Mouse (Mus musculus) liver, adult 2 months (tissue): ENCODE measurements at regions not wholly inside any gene's neighbourhood (a gene's known extent, or its start where the extent isn't known, plus 50 kb on each side); places are given as distances from the start of the nearest gene placed in this dataset.

ENCODE experiments used
- DNase-seq: peaks from one replicate; pipeline ENCODE4 v3.0.0-alpha.2; 2011; ENCODE audit warnings: low read depth, low spot score; ENCODE audit errors: extremely low read depth
- H3K27ac ChIP-seq: fragments of 200-500 bp; replicated peaks from 2 replicates; pipeline ENCODE4 v1.5.1; 2012; ENCODE audit warnings: low read depth, mild to moderate bottlenecking, control low read depth, inconsistent platforms, low read length; ENCODE audit not compliant: insufficient read depth
- H3K27me3 ChIP-seq: fragments of 200-500 bp; 2 replicates; pipeline ENCODE4 v1.6.1; 2012; ENCODE audit warnings: mild to moderate bottlenecking, moderate library complexity, low read length, inconsistent platforms; ENCODE audit not compliant: control insufficient read depth, insufficient read depth
- H3K36me3 ChIP-seq: fragments of 200-500 bp; 2 replicates; pipeline ENCODE4 v1.6.1; 2012; ENCODE audit warnings: low read length, inconsistent platforms; ENCODE audit not compliant: control insufficient read depth, insufficient read depth
- H3K4me1 ChIP-seq: fragments of 200-500 bp; 2 replicates; pipeline ENCODE4 v1.6.1; 2011; ENCODE audit warnings: low read length; ENCODE audit not compliant: control insufficient read depth, insufficient read depth
- H3K4me3 ChIP-seq: fragments of 200-500 bp; 2 replicates; pipeline ENCODE4 v1.5.1; 2011; ENCODE audit warnings: low read depth, mild to moderate bottlenecking, control low read depth, low read length, moderate library complexity; ENCODE audit not compliant: insufficient read depth
- H3K79me2 ChIP-seq: fragments of 200-500 bp; 2 replicates; pipeline ENCODE4 v1.6.1; 2012; ENCODE audit warnings: inconsistent platforms, mild to moderate bottlenecking, low read length, moderate library complexity; ENCODE audit not compliant: control insufficient read depth, insufficient read depth
- H3K9ac ChIP-seq: fragments of 200-500 bp; 2 replicates; pipeline ENCODE4 v1.6.1; 2012; ENCODE audit warnings: low read depth, mild to moderate bottlenecking, control low read depth, inconsistent platforms, low read length
- CTCF ChIP-seq: fragments of 200-500 bp; IDR thresholded peaks from 2 replicates; pipeline ENCODE4 v1.5.1; 2011; ENCODE audit warnings: low read depth, low read length, control low read depth
- POLR2A ChIP-seq: fragments of 200-500 bp; IDR thresholded peaks from 2 replicates; pipeline ENCODE4 v1.6.1; 2011; ENCODE audit warnings: low read length, control low read depth; ENCODE audit not compliant: insufficient read depth; ENCODE audit errors: extremely low read depth
- WGBS: fragments of 180-500 bp; shearing (Covaris S2); methylation state at CpG from one replicate; pipeline ENCODE4 v1.1.7; 2018; 5-methylcytosine and 5-hydroxymethylcytosine counted together

- no peak for DNase-seq
- H3K27me3 ChIP-seq = no peaks in the 10 kb centered on the region
- H3K27ac ChIP-seq = no peak overlapping the region
- no peak overlapping the region for H3K4me3 ChIP-seq
- no peaks in the 10 kb centered on the region for H3K79me2 ChIP-seq
- H3K36me3 ChIP-seq = no peaks in the 10 kb centered on the region
- 84% methylated on average over 8 of the region's 8 CpGs for WGBS
- no peak overlapping the region for H3K9ac ChIP-seq
- no peaks in the 10 kb centered on the region for H3K4me1 ChIP-seq
- TF ChIP-seq POLR2A = no peak
- TF ChIP-seq CTCF = no peak
Observed at GRCm38 (mm10) chr10:67417529-67417928, 117.7 kb upstream of the Egr2 start.

- Histone ChIP-seq H3K4me3 (no peak overlapping the region), H3K27ac (no peak overlapping the region), H3K79me2 (no peaks in the 10 kb centered on the region), H3K27me3 (no peaks in the 10 kb centered on the region), H3K4me1 (no peaks in the 10 kb centered on the region), H3K9ac (no peak overlapping the region), H3K36me3 (no peaks in the 10 kb centered on the region)
- DNase-seq = no peak
- TF ChIP-seq CTCF (no peak), POLR2A (no peak)
- WGBS = 79% methylated on average over 5 of the region's 5 CpGs
Observed at GRCm38 (mm10) chr10:67420761-67421160, 114.5 kb upstream of the Egr2 start.

GRCm38 (mm10) chr10:67425407-67425806, 109.9 kb upstream of the Egr2 start:
- WGBS = 96% methylated on average over 6 of the region's 6 CpGs
- Histone ChIP-seq H3K36me3 (no peaks in the 10 kb centered on the region), H3K4me3 (no peak overlapping the region), H3K79me2 (no peaks in the 10 kb centered on the region), H3K9ac (no peak overlapping the region), H3K27me3 (no peaks in the 10 kb centered on the region), H3K27ac (no peak overlapping the region), H3K4me1 (no peaks in the 10 kb centered on the region)
- DNase-seq = no peak
- no peak for TF ChIP-seq CTCF
- no peak for TF ChIP-seq POLR2A

- 58% methylated on average over 10 of the region's 10 CpGs for WGBS
- Histone ChIP-seq H3K36me3 (no peaks in the 10 kb centered on the region), H3K4me3 (no peak overlapping the region), H3K9ac (no peak overlapping the region), H3K79me2 (no peaks in the 10 kb centered on the region), H3K4me1 (no peaks in the 10 kb centered on the region), H3K27me3 (no peaks in the 10 kb centered on the region), H3K27ac (no peak overlapping the region)
- no peak for TF ChIP-seq CTCF
- TF ChIP-seq POLR2A = no peak
- no peak for DNase-seq
Observed at GRCm38 (mm10) chr10:67427220-67427619, 108.1 kb upstream of the Egr2 start.

GRCm38 (mm10) chr10:67430805-67431204, 104.5 kb upstream of the Egr2 start:
- Histone ChIP-seq H3K9ac (no peak overlapping the region), H3K4me1 (no peaks in the 10 kb centered on the region), H3K36me3 (no peaks in the 10 kb centered on the region), H3K4me3 (no peak overlapping the region), H3K27me3 (no peaks in the 10 kb centered on the region), H3K27ac (no peak overlapping the region), H3K79me2 (no peaks in the 10 kb centered on the region)
- no peak for DNase-seq
- TF ChIP-seq POLR2A = no peak
- no peak for TF ChIP-seq CTCF
- WGBS = 85% methylated on average over 2 of the region's 2 CpGs

GRCm38 (mm10) chr10:67439042-67439635, 96.1 kb upstream of the Egr2 start:
- 87% methylated on average over 15 of the region's 15 CpGs for WGBS
- H3K4me3 ChIP-seq = no peak overlapping the region
- H3K4me1 ChIP-seq = no peaks in the 10 kb centered on the region
- no peaks in the 10 kb centered on the region for H3K27me3 ChIP-seq
- DNase-seq = no peak
- no peak overlapping the region for H3K9ac ChIP-seq
- H3K27ac ChIP-seq = no peak overlapping the region
- H3K79me2 ChIP-seq = no peaks in the 10 kb centered on the region
- no peaks in the 10 kb centered on the region for H3K36me3 ChIP-seq
- TF ChIP-seq CTCF (no peak), POLR2A (no peak)
